In genomic region chr12:109495016-109495644, GRCm38 (mm10) we compare ENCODE assay signal across 21 mouse cellular contexts. TPM values are rescaled to one million over a fixed set of nuclear protein-coding genes. Genes with fewer than 3 reads are reported as not detected.
DNase-seq lines count a peak whose midpoint lies in the region; ATAC-seq lines count a peak whose summit lies in the region.
"Had no signal": no experiment of that assay in that cellular context is flagged by ENCODE, and none has a peak within 500 bp of the region (broad histone marks: within the 10 kb centered on the region; RNA-seq: fewer than 3 reads in every experiment).

No protein-coding gene starts in this region.

- H3K9me3 ChIP-seq in hindbrain, embryonic 10.5 days = no peaks in the 10 kb centered on the region
- no peaks in the 10 kb centered on the region for H3K9me3 ChIP-seq in hindbrain, embryonic 13.5 days
- H3K9me3 ChIP-seq in lung, embryonic 16.5 days (ENCODE audit: control insufficient read depth, low read length) = no peaks in the 10 kb centered on the region
- H3K9me3 ChIP-seq: forebrain, embryonic 15.5 days; heart, embryonic 12.5 days; midbrain, embryonic 12.5 days; neural tube, embryonic 13.5 days had no signal

- no peak overlapping the region for H3K4me3 ChIP-seq in hindbrain, embryonic 10.5 days
- H3K4me3 ChIP-seq in hindbrain, embryonic 13.5 days = no peak overlapping the region
- H3K4me3 ChIP-seq in lung, embryonic 16.5 days (ENCODE audit: low read length) = no peak overlapping the region
- H3K4me3 ChIP-seq: forebrain, embryonic 15.5 days; heart, embryonic 12.5 days; midbrain, embryonic 12.5 days; neural tube, embryonic 13.5 days had no signal

- H3K4me1 ChIP-seq in hindbrain, embryonic 10.5 days (replicated peaks) = peaks cover 32% of the 10 kb centered on the region
- H3K4me1 ChIP-seq in hindbrain, embryonic 13.5 days (replicated peaks) = no peaks in the 10 kb centered on the region
- H3K4me1 ChIP-seq in lung, embryonic 16.5 days (replicated peaks; ENCODE audit: control insufficient read depth, insufficient read depth, low read length) = peaks cover 7% of the 10 kb centered on the region
- H3K4me1 ChIP-seq: forebrain, embryonic 15.5 days; midbrain, embryonic 12.5 days; neural tube, embryonic 13.5 days had no signal

- 77% methylated on average over 20 of the region's 20 CpGs for WGBS in hindbrain, embryonic 10.5 days
- 83% methylated on average over 20 of the region's 20 CpGs for WGBS in hindbrain, embryonic 13.5 days
- 50% methylated on average over 20 of the region's 20 CpGs for WGBS in lung, embryonic 16.5 days

- no peaks in the 10 kb centered on the region for H3K36me3 ChIP-seq in hindbrain, embryonic 10.5 days
- no peaks in the 10 kb centered on the region for H3K36me3 ChIP-seq in hindbrain, embryonic 13.5 days
- no peaks in the 10 kb centered on the region for H3K36me3 ChIP-seq in lung, embryonic 16.5 days (ENCODE audit: control insufficient read depth, insufficient read depth, low read length)
- H3K36me3 ChIP-seq: forebrain, embryonic 15.5 days; heart, embryonic 12.5 days; midbrain, embryonic 12.5 days; neural tube, embryonic 13.5 days had no signal

- no peak for ATAC-seq in hindbrain, embryonic 13.5 days (ENCODE audit: low FRiP score)
- peak; percentile 87 for ATAC-seq in lung, embryonic 16.5 days (ENCODE audit: low read depth)
- ATAC-seq: forebrain, embryonic 15.5 days had no signal

- no peak overlapping the region for H3K4me2 ChIP-seq in hindbrain, embryonic 13.5 days
- H3K4me2 ChIP-seq in lung, embryonic 16.5 days (ENCODE audit: low read depth, low read length) = no peak overlapping the region
- H3K4me2 ChIP-seq: forebrain, embryonic 15.5 days; heart, embryonic 12.5 days; midbrain, embryonic 12.5 days; neural tube, embryonic 13.5 days had no signal

- H3K9ac ChIP-seq in hindbrain, embryonic 13.5 days = no peak overlapping the region
- H3K9ac ChIP-seq in lung, embryonic 16.5 days (ENCODE audit: low read length) = no peak overlapping the region
- H3K9ac ChIP-seq: forebrain, embryonic 15.5 days; heart, embryonic 12.5 days; midbrain, embryonic 12.5 days; neural tube, embryonic 13.5 days had no signal

- DNase-seq in hindbrain, embryonic 10.5 days (ENCODE audit: low spot score) = no peak
- no peak for DNase-seq in lung, postnatal 10 days
- peak; percentile 38 to 69 for DNase-seq in lung, postnatal 4 days
- DNase-seq in thymus, postnatal 10 days (ENCODE audit: low spot score in 2 of 2) = no peak
- DNase-seq in left cerebral cortex, adult 11 months (ENCODE audit: low spot score) = no peak
- DNase-seq: adrenal gland, postnatal 25 days; B cell, adult 2 months; cerebellum, adult 11-12 months; cerebellum, postnatal 36 days; heart, postnatal 14 days; kidney, adult 2 months; kidney, postnatal 10 days; liver; right cerebral cortex, adult 18-20 months; thymus, adult 2 months had no signal

- H3K27ac ChIP-seq in hindbrain, embryonic 10.5 days = peak overlapping the region; percentile 50; the same call in 1 of the 2 replicates
- no peak overlapping the region for H3K27ac ChIP-seq in hindbrain, embryonic 13.5 days
- peak overlapping the region; percentile 86 for H3K27ac ChIP-seq in lung, embryonic 16.5 days (ENCODE audit: low read length)
- H3K27ac ChIP-seq: forebrain, embryonic 15.5 days; midbrain, embryonic 12.5 days; neural tube, embryonic 13.5 days had no signal

- 0 out of 2 replicates have a peak, but pooled peaks cover 7% of the 10 kb centered on the region for H3K27me3 ChIP-seq in hindbrain, embryonic 10.5 days (ENCODE audit: insufficient read depth, poor library complexity, severe bottlenecking)
- H3K27me3 ChIP-seq in hindbrain, embryonic 13.5 days = no peaks in the 10 kb centered on the region
- no peaks in the 10 kb centered on the region for H3K27me3 ChIP-seq in lung, embryonic 16.5 days (ENCODE audit: control insufficient read depth, insufficient read depth, low read depth, low read length)
- H3K27me3 ChIP-seq: forebrain, embryonic 15.5 days; heart, embryonic 12.5 days; neural tube, embryonic 13.5 days had no signal

RNA-seq across cellular contexts. Expression of gene Dlk1, which starts 42.5 kb away (rescaled TPM):
- polyA plus RNA-seq in hindbrain, embryonic 10.5 days (2016; fragmentation: Nextera tagmentation; extraction: Ambion mirVana) = 64.4 and 82.8 TPM in 2 replicates
- polyA plus RNA-seq in hindbrain, embryonic 13.5 days (2015; fragmentation: Nextera tagmentation; extraction: Ambion mirVana) = 88.0 and 102 TPM in 2 replicates
- 702 and 746 TPM in 2 replicates for polyA plus RNA-seq in lung, embryonic 16.5 days (2015; fragmentation: Nextera tagmentation; extraction: Ambion mirVana)

Comparison
In these comparisons a context has a peak if more than half of its experiments do, and no peak if none do; other contexts are left out.
1. DNase-seq: peak in lung, postnatal 4 days (2 of 2); none in hindbrain, embryonic 10.5 days (single experiment), lung, postnatal 10 days (single experiment), thymus, postnatal 10 days (0 of 2) and left cerebral cortex, adult 11 months (single experiment).